Mouse (Mus musculus) liver, embryonic 16.5 days (tissue): ENCODE results near the gene Ubfd1. TPM values are rescaled to one million over a fixed set of nuclear protein-coding genes. Genes with fewer than 3 reads are reported as not detected.

Source experiments
- ATAC-seq: fragments of 200-750 bp; cut with Nextera tagmentation; 2 replicates; pipeline ENCODE4 v1.8.0; 2017; ENCODE audit warnings: low read depth, mild to moderate bottlenecking, moderate number of reproducible peaks, moderate library complexity
- H3K27ac ChIP-seq: fragments of 300-500 bp; sonication (generic); 2 replicates; pipeline ENCODE4 v1.5.1; 2014; ENCODE audit warnings: mild to moderate bottlenecking, low read length
- H3K27me3 ChIP-seq: fragments of 300-500 bp; sonication (generic); 2 replicates; pipeline ENCODE4 v1.6.1; 2014; ENCODE audit warnings: low read depth, low read length, mixed read lengths; ENCODE audit not compliant: control insufficient read depth, insufficient read depth
- H3K36me3 ChIP-seq: fragments of 300-500 bp; sonication (generic); 2 replicates; pipeline ENCODE4 v1.6.1; 2014; ENCODE audit warnings: mild to moderate bottlenecking; ENCODE audit not compliant: control insufficient read depth, insufficient read depth
- H3K4me1 ChIP-seq: fragments of 300-500 bp; sonication (generic); 2 replicates; pipeline ENCODE4 v1.6.1; 2014; ENCODE audit warnings: low read depth, low read length, mixed read lengths; ENCODE audit not compliant: control insufficient read depth
- H3K4me2 ChIP-seq: fragments of 300-500 bp; sonication (generic); 2 replicates; pipeline ENCODE4 v1.6.1; 2014; ENCODE audit warnings: low read depth, low read length, mixed read lengths
- H3K4me3 ChIP-seq: fragments of 300-500 bp; sonication (generic); 2 replicates; pipeline ENCODE4 v1.5.1; 2014; ENCODE audit warnings: low read depth, mild to moderate bottlenecking, low read length
- H3K9ac ChIP-seq: fragments of 300-500 bp; sonication (generic); 2 replicates; pipeline ENCODE4 v1.6.1; 2014; ENCODE audit warnings: low read depth, low read length
- H3K9me3 ChIP-seq: fragments of 300-500 bp; sonication (generic); replicated peaks from 2 replicates; pipeline ENCODE4 v1.6.1; 2016; ENCODE audit warnings: low read length; ENCODE audit not compliant: control insufficient read depth
- WGBS: fragments of 180-500 bp; shearing (Covaris S2); extraction: QIAGEN DNeasy Blood & Tissue Kit; methylation state at CpG from one replicate; pipeline ENCODE4 v1.1.7; 2014; ENCODE audit not compliant: insufficient replicate concordance; 5-methylcytosine and 5-hydroxymethylcytosine counted together
- polyA plus RNA-seq: library from polyadenylated mRNA; unstranded; fragments of >200 nt; fragmentation: Nextera tagmentation; extraction: Ambion mirVana; gene quantifications from 2 replicates; pipeline ENCODE4 v1.2.1, GENCODE M21; 2015

Gene Ubfd1
- polyA plus RNA-seq, 1 experiment from 2014 or later = 14.7 TPM

GRCm38 (mm10) chr7:122067517-122068381 is 774 bp downstream of the Ubfd1 start:
- Histone ChIP-seq H3K4me3 (peak overlapping the region; percentile 81), H3K36me3 (peaks cover 11% of the 10 kb centered on the region), H3K4me2 (peak overlapping the region; percentile 97), H3K9me3 (no peaks in the 10 kb centered on the region), H3K9ac (peak overlapping the region; percentile 73), H3K4me1 (peaks cover 25% of the 10 kb centered on the region), H3K27ac (peak overlapping the region; percentile 85), H3K27me3 (no peaks in the 10 kb centered on the region)
- under 1% methylated on average over 54 of the region's 58 CpGs for WGBS
- peak; percentile 5 for ATAC-seq

- 42% methylated on average over 3 of the region's 3 CpGs for WGBS
These were observed 7.4 kb downstream of the Ubfd1 start for GRCm38 (mm10) chr7:122074374-122074773.

GRCm38 (mm10) chr7:122079798-122080554 is 13.0 kb downstream of the Ubfd1 start:
- ATAC-seq = no peak
- WGBS = 77% methylated on average over 8 of the region's 8 CpGs

More at GRCm38 (mm10) chr7:122074374-122074773, 7.4 kb downstream of the Ubfd1 start:
- no peaks in the 10 kb centered on the region for H3K27me3 ChIP-seq
- H3K4me2 ChIP-seq = no peak overlapping the region
- H3K4me3 ChIP-seq = no peak overlapping the region
- H3K27ac ChIP-seq = no peak overlapping the region
- H3K9me3 ChIP-seq = no peaks in the 10 kb centered on the region
- no peak overlapping the region for H3K9ac ChIP-seq
- peaks cover 10% of the 10 kb centered on the region for H3K4me1 ChIP-seq
- 0 out of 2 replicates have a peak, but pooled peaks have one; percentile 30 for ATAC-seq
- peaks cover 40% of the 10 kb centered on the region for H3K36me3 ChIP-seq

GRCm38 (mm10) chr7:122081071-122081470 is 14.1 kb downstream of the Ubfd1 start:
- Histone ChIP-seq H3K9ac (no peak overlapping the region), H3K27ac (no peak overlapping the region), H3K36me3 (peaks cover 13% of the 10 kb centered on the region), H3K27me3 (no peaks in the 10 kb centered on the region), H3K4me3 (no peak overlapping the region), H3K4me1 (no peaks in the 10 kb centered on the region), H3K9me3 (no peaks in the 10 kb centered on the region), H3K4me2 (no peak overlapping the region)
- WGBS = 68% methylated on average over 1 of the region's 1 CpGs
- no peak for ATAC-seq

More at GRCm38 (mm10) chr7:122079798-122080554, 13.0 kb downstream of the Ubfd1 start:
- Histone ChIP-seq H3K9ac (no peak overlapping the region), H3K4me2 (no peak overlapping the region), H3K4me1 (no peaks in the 10 kb centered on the region), H3K27me3 (no peaks in the 10 kb centered on the region), H3K27ac (no peak overlapping the region), H3K36me3 (peaks cover 22% of the 10 kb centered on the region), H3K4me3 (no peak overlapping the region), H3K9me3 (no peaks in the 10 kb centered on the region)

GRCm38 (mm10) chr7:122087195-122087982 is 20.4 kb downstream of the Ubfd1 start:
- no peak for ATAC-seq
- no peaks in the 10 kb centered on the region for H3K4me1 ChIP-seq
- no peak overlapping the region for H3K27ac ChIP-seq
- peaks cover 39% of the 10 kb centered on the region for H3K36me3 ChIP-seq
- WGBS = 84% methylated on average over 11 of the region's 11 CpGs
- no peaks in the 10 kb centered on the region for H3K27me3 ChIP-seq
- no peak overlapping the region for H3K9ac ChIP-seq
- H3K4me3 ChIP-seq = no peak overlapping the region
- H3K9me3 ChIP-seq = no peaks in the 10 kb centered on the region
- H3K4me2 ChIP-seq = no peak overlapping the region

- H3K36me3 ChIP-seq = peaks cover 52% of the 10 kb centered on the region
- 79% methylated on average over 2 of the region's 2 CpGs for WGBS
- H3K27me3 ChIP-seq = no peaks in the 10 kb centered on the region
- H3K4me1 ChIP-seq = peaks cover 4% of the 10 kb centered on the region
- H3K4me2 ChIP-seq = no peak overlapping the region
- H3K9ac ChIP-seq = no peak overlapping the region
- no peak overlapping the region for H3K27ac ChIP-seq
- no peak for ATAC-seq
- no peaks in the 10 kb centered on the region for H3K9me3 ChIP-seq
- H3K4me3 ChIP-seq = no peak overlapping the region
These were observed 27.8 kb downstream of the Ubfd1 start for GRCm38 (mm10) chr7:122094564-122095330.

GRCm38 (mm10) chr7:122098009-122098408 is 31.0 kb downstream of the Ubfd1 start:
- Histone ChIP-seq H3K36me3 (peaks cover 27% of the 10 kb centered on the region), H3K9ac (no peak overlapping the region), H3K4me1 (peaks cover 19% of the 10 kb centered on the region), H3K27me3 (no peaks in the 10 kb centered on the region), H3K27ac (no peak overlapping the region), H3K4me2 (no peak overlapping the region), H3K9me3 (no peaks in the 10 kb centered on the region), H3K4me3 (no peak overlapping the region)
- WGBS = 74% methylated on average over 3 of the region's 3 CpGs
- ATAC-seq = no peak

GRCm38 (mm10) chr7:122099222-122099621 is 32.2 kb downstream of the Ubfd1 start:
- Histone ChIP-seq H3K4me2 (no peak overlapping the region), H3K9me3 (no peaks in the 10 kb centered on the region), H3K4me1 (peaks cover 19% of the 10 kb centered on the region), H3K27ac (no peak overlapping the region), H3K9ac (no peak overlapping the region), H3K4me3 (no peak overlapping the region), H3K36me3 (peaks cover 21% of the 10 kb centered on the region), H3K27me3 (no peaks in the 10 kb centered on the region)
- ATAC-seq = no peak
- WGBS = 47% methylated on average over 4 of the region's 4 CpGs
